Mouse (Mus musculus) layer of hippocampus, adult 11-12 months (tissue): ENCODE measurements around the gene Olfr1055.
"Not testable (repeated sequence)": the region's sequence is repeated elsewhere in the genome, so short reads cannot be mapped to it uniquely, and the experiment has no call there.

Experiments used
- DNase-seq: peaks from one replicate; pipeline ENCODE4 v3.0.0; 2022; ENCODE audit warnings: low spot score

Gene Olfr1055

GRCm38 (mm10) chr2:86350184-86350583 is at the start of gene Olfr1055:
TSS of gene Olfr1055 (minus strand) at chr2:86350284.
- DNase-seq: no peak

GRCm38 (mm10) chr2:86395114-86395513 is 45.0 kb upstream of the Olfr1055 start:
- no peak for DNase-seq

- DNase-seq: not testable (repeated sequence)
These were observed 38.4 kb upstream of the Olfr1055 start, which contains the start of gene Olfr1058 for GRCm38 (mm10) chr2:86388461-86388860. TSS of gene Olfr1058 (minus strand) at chr2:86388561.

- DNase-seq: no peak
These were observed 28.2 kb upstream of the Olfr1055 start, which contains the start of gene Olfr1057 for GRCm38 (mm10) chr2:86378293-86378692. TSS of gene Olfr1057 (minus strand) at chr2:86378393.

- DNase-seq: not testable (repeated sequence)
These were observed 16.3 kb upstream of the Olfr1055 start for GRCm38 (mm10) chr2:86366342-86366741.

- DNase-seq: no peak
These were observed 12.3 kb upstream of the Olfr1055 start, which contains the start of gene Olfr1056 for GRCm38 (mm10) chr2:86362369-86362768. TSS of gene Olfr1056 (minus strand) at chr2:86362469.

- peak; percentile 5 for DNase-seq
These were observed 1.7 kb upstream of the Olfr1055 start for GRCm38 (mm10) chr2:86351751-86352150.

GRCm38 (mm10) chr2:86335333-86335732 is 14.8 kb downstream of the Olfr1055 start, which contains the start of gene Olfr1054:
TSS of gene Olfr1054 (minus strand) at chr2:86335433.
- no peak for DNase-seq

GRCm38 (mm10) chr2:86315184-86315583 is 34.9 kb downstream of the Olfr1055 start, which contains the start of gene Olfr1053:
TSS of gene Olfr1053 (minus strand) at chr2:86315284.
- no peak for DNase-seq
